Comparison of ENCODE assay signal across 9 mouse cellular contexts in the genomic region with DNA sequence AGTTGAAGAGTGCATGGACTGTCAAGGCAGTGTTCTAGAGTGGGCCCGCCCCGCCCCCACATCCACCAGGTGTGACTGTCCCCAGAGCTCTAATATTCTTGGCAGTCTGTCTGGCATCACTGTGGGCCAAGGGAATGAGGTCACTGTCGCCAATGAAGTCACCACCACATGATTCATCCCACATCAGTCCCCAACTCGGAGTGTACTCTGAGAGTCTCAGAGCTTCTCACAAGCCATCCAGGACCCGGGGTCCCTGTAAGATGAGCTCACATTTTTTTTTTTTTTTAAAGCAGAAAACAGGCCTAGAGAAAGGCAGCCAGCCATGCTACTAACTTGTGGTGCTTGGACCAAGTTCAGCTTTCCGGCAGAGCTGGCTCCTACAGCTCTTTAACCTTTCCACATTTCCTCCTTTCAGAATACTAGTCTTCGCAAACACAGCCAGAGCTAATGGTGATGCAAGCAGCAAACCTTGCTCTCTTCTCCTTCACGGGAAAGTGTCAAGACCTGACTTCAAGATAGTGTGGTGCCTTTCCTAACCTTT. TPM values are rescaled to one million over a fixed set of nuclear protein-coding genes. Genes with fewer than 3 reads are reported as not detected.
DNase-seq lines count a peak whose midpoint lies in the region; ATAC-seq and TF ChIP-seq lines count a peak whose summit lies in the region.
"Had no signal": no experiment of that assay in that cellular context is flagged by ENCODE, and none has a peak within 500 bp of the region (broad histone marks: within the 10 kb centered on the region; RNA-seq: fewer than 3 reads in every experiment).

No protein-coding gene starts in this region.

- ATAC-seq in hindbrain, embryonic 16.5 days = no peak
- no peak for ATAC-seq in erythroblast, adult 5-6 weeks (replicated peaks; ENCODE audit: low FRiP score, poor library complexity, severe bottlenecking)

- no peak overlapping the region for H3K27ac ChIP-seq in cerebellum, adult 2 months (ENCODE audit: insufficient read depth, low read length)
- H3K27ac ChIP-seq in hindbrain, embryonic 16.5 days (ENCODE audit: low read depth, low read length) = no peak overlapping the region

- 36% methylated on average over 8 of the region's 8 CpGs for WGBS in cerebellum, adult 2 months
- WGBS in hindbrain, embryonic 16.5 days = 64% methylated on average over 8 of the region's 8 CpGs

- 0 out of 2 replicates have a peak, but pooled peaks cover 3% of the 10 kb centered on the region for H3K4me1 ChIP-seq in cerebellum, adult 2 months (ENCODE audit: control insufficient read depth, insufficient read depth, low read length)
- H3K4me1 ChIP-seq in hindbrain, embryonic 16.5 days (ENCODE audit: control insufficient read depth, insufficient read depth, low read depth, low read length) = peaks cover 28% of the 10 kb centered on the region

- H3K9ac ChIP-seq in hindbrain, embryonic 16.5 days (ENCODE audit: low read depth, low read length) = no peak overlapping the region

- H3K9me3 ChIP-seq in hindbrain, embryonic 16.5 days (ENCODE audit: control insufficient read depth, low read length) = no peaks in the 10 kb centered on the region

- H3K4me3 ChIP-seq in cerebellum, adult 2 months (replicated peaks; ENCODE audit: insufficient read depth, low read depth, low read length) = no peak overlapping the region
- no peak overlapping the region for H3K4me3 ChIP-seq in hindbrain, embryonic 16.5 days (ENCODE audit: low read length)

- TF ChIP-seq POLR2A in cerebellum, adult 2 months (IDR thresholded peaks at IDR 0.05; ENCODE audit: borderline replicate concordance, insufficient read depth, low read length) = no peak

- TF ChIP-seq CTCF in cerebellum, adult 2 months (IDR thresholded peaks at IDR 0.05; ENCODE audit: borderline replicate concordance, insufficient read depth, low read depth, low read length) = no peak

- peak overlapping the region; percentile 87 for H3K4me2 ChIP-seq in hindbrain, embryonic 16.5 days (ENCODE audit: low read length)

- peak; percentile 26 to 38 for DNase-seq in cerebellum, adult 2 months
- DNase-seq in cerebellum, adult 11 months = no peak
- DNase-seq in MN1 (ENCODE audit: low spot score) = peak; percentile 51
- peak; percentile 78 for DNase-seq in gastrocnemius, adult 18-20 months (ENCODE audit: low spot score)
- peak; percentile 49 for DNase-seq in lung, postnatal 36 days
- no peak for DNase-seq in urinary bladder, adult 18-20 months (ENCODE audit: low spot score in 2 of 2)

- H3K36me3 ChIP-seq in hindbrain, embryonic 16.5 days (ENCODE audit: control insufficient read depth, insufficient read depth, low read length) = no peaks in the 10 kb centered on the region

- no peaks in the 10 kb centered on the region for H3K27me3 ChIP-seq in cerebellum, adult 2 months (ENCODE audit: control insufficient read depth, insufficient read depth, low read length)
- H3K27me3 ChIP-seq in hindbrain, embryonic 16.5 days (replicated peaks; ENCODE audit: control insufficient read depth, insufficient read depth, low read length) = no peaks in the 10 kb centered on the region

RNA-seq across cellular contexts. Expression of a gene that starts 1.5 kb away (rescaled TPM):
- polyA plus RNA-seq in cerebellum, adult 2 months (2012; rRNA removed) = 42.5 and 47.1 TPM in 2 replicates
- total RNA-seq in gastrocnemius, adult 18-20 months (2021) = 100 to 1,000 TPM; 163 to 166 TPM
- 7.4 and 7.8 TPM in 2 replicates for polyA plus RNA-seq in hindbrain, embryonic 16.5 days (2015; fragmentation: Nextera tagmentation; extraction: Ambion mirVana)
- total RNA-seq in erythroblast, adult 5-6 weeks (2015; ENCODE audit: low replicate concordance) = 1.7 and 2.5 TPM in 2 replicates
- 2.5 and 7.2 TPM in 2 replicates for total RNA-seq in erythroblast, adult 5-6 weeks (2017; ENCODE audit: low replicate concordance)

RNA-seq across cellular contexts. Expression of a gene that starts 13.7 kb away (rescaled TPM):
- 0.22 TPM in 1 of 2 replicates, not detected in the other for polyA plus RNA-seq in cerebellum, adult 2 months (2012; rRNA removed)
- not detected for total RNA-seq in gastrocnemius, adult 18-20 months (2021)
- polyA plus RNA-seq in hindbrain, embryonic 16.5 days (2015; fragmentation: Nextera tagmentation; extraction: Ambion mirVana) = 0.11 and 0.24 TPM in 2 replicates
- total RNA-seq in erythroblast, adult 5-6 weeks (2015; ENCODE audit: low replicate concordance) = not detected in 2 replicates
- not detected in 2 replicates for total RNA-seq in erythroblast, adult 5-6 weeks (2017; ENCODE audit: low replicate concordance)
- polyA plus RNA-seq: erythroblast, embryonic 14.5 days had no signal

RNA-seq across cellular contexts. Expression of a gene that starts 44.2 kb away (rescaled TPM):
- not detected in 2 replicates for polyA plus RNA-seq in cerebellum, adult 2 months (2012; rRNA removed)
- not detected for total RNA-seq in gastrocnemius, adult 18-20 months (2021)
- polyA plus RNA-seq in hindbrain, embryonic 16.5 days (2015; fragmentation: Nextera tagmentation; extraction: Ambion mirVana) = not detected in 2 replicates
- not detected in 2 replicates for total RNA-seq in erythroblast, adult 5-6 weeks (2015; ENCODE audit: low replicate concordance)
- not detected in 2 replicates for total RNA-seq in erythroblast, adult 5-6 weeks (2017; ENCODE audit: low replicate concordance)
- polyA plus RNA-seq: erythroblast, embryonic 14.5 days had no signal

Comparison
In these comparisons a context has a peak if more than half of its experiments do, and no peak if none do; other contexts are left out.
1. DNase-seq: peak in cerebellum, adult 2 months (2 of 2), MN1 (single experiment), gastrocnemius, adult 18-20 months (single experiment) and lung, postnatal 36 days (single experiment); none in cerebellum, adult 11 months (single experiment) and urinary bladder, adult 18-20 months (0 of 2).
2. RNA of a gene that starts 1.5 kb away (total RNA-seq): 163 to 166 TPM in gastrocnemius, adult 18-20 months; 1.7 to 7.2 TPM in erythroblast, adult 5-6 weeks; every median in the first group is over 10 times any median in the second.